Mouse (Mus musculus): ENCODE results near the gene Lingo1.

DNA sequence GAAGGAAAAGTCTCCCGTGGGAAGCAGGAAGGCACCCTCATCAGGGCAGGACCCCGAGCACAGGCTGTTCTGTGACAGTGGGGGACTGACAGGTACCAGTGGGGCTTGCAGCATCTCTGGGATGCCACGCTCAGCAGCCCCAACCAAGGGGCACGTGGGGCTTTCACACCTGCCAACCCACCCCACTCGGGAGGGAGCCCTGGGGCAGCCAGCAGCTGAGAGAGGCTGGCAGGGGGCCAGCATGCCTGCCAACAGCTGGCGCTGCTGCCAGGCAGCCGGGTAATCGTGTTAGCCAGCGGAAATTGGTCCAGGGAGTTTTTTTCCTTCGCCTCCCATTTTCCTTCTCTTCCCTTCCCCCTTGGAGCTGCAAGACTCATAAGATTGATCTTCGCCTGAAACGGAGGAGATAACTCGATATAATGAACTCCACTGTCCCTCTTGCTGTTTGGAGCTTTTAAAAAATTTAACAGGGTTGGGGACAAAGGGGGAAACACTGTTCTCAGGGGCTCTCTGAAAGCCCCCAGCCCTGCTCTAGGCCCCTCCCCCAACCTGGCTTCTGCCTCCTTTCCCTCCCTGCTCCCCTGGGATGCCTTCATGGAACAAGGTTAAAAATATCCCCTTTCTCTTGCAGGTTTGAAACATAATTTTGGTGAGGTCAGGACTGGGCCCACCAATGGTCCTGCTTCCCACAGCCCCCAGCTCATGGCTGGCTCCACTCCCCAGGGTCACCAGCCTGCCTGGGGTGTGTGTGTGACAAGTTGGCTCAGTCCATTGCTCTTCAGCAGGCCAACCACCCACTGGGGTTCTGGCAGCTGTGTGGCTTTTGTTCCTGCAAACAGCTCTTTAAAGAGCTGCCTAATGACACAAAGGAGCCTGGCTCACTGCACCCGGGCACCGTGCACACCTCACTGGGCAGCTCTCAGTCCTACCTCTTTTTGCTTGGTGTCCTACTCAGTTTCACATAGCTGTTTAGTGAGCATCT is 68.3 kb downstream of the Lingo1 start:
- no peak for TF ChIP-seq CTCF (conservative IDR thresholded peaks at IDR 0.05; ENCODE audit: low read length)
- no peak for TF ChIP-seq POU5F1 (IDR thresholded peaks at IDR 0.05; ENCODE audit: borderline replicate concordance, low read length)

All from E14TG2a.4 (cell line).